Mouse (Mus musculus) erythroid progenitor cell, adult 5-6 weeks (primary cell): ENCODE results near the gene Gm12888. TPM values are rescaled to one million over a fixed set of nuclear protein-coding genes. Genes with fewer than 3 reads are reported as not detected.
"Not testable (repeated sequence)": the region's sequence is repeated elsewhere in the genome, so short reads cannot be mapped to it uniquely, and the experiment has no call there.

Source experiments
- ATAC-seq: replicated peaks from 2 replicates; pipeline ENCODE4 v1.8.0; 2016; ENCODE audit warnings: moderate number of reproducible peaks, mild to moderate bottlenecking, moderate TSS enrichment, inconsistent platforms; ENCODE audit not compliant: poor library complexity, low FRiP score, severe bottlenecking
- total RNA-seq, 2 experiments: library from RNA; stranded (forward) in 1 of 2; stranded (reverse) in 1 of 2; fragments of 150-400 nt in 1 of 2; fragments of 186-747, 209-891 nt in 1 of 2; gene quantifications; 2 replicates each; pipeline versions ENCODE4 v1.2.3 to v1.2.4; 2015 to 2017; ENCODE audit warnings: low replicate concordance in 2 of 2

The Gm12888 gene
- total RNA-seq (2015; ENCODE audit: low replicate concordance) (not detected in 2 replicates), total RNA-seq (2017; ENCODE audit: low replicate concordance) (not detected in 2 replicates)

DNA sequence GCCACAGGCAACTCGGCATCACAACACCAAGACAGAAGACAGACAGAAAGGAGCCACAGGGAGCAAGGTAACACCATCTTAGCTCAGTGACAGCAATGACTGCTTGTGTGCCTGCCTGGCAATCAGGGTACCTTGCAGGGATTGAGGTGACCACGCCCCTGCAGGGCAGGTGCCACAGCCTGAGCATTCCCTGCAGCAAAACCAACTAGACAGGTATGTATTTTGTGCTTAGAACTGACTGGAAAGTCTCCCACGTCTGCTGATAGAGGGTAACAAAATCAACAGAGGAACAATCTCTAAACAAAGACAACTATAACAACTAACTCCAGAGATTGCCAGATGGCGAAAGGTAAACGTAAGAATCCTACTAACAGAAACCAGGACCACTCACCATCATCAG is at the start of gene Gm12888:
TSS of gene Gm12888 (minus strand) at position 101 of the 400 bp plus-strand sequence.
- ATAC-seq = not testable (repeated sequence)

Other genes with a start within 250 kb of the Gm12888 start
- gene Zmpste24, start 226.7 kb downstream of the Gm12888 start, total RNA-seq (2015; ENCODE audit: low replicate concordance) = 31.9 and 32.4 TPM in 2 replicates
- 10.8 and 25.5 TPM in 2 replicates for gene Zmpste24, start 226.7 kb downstream of the Gm12888 start, total RNA-seq (2017; ENCODE audit: low replicate concordance)
- gene Tmco2, start 215.7 kb downstream of the Gm12888 start, total RNA-seq (2015; ENCODE audit: low replicate concordance) = not detected in 2 replicates
- not detected in 2 replicates for gene Tmco2, start 215.7 kb downstream of the Gm12888 start, total RNA-seq (2017; ENCODE audit: low replicate concordance)
- gene Rlf, start 109.8 kb downstream of the Gm12888 start, total RNA-seq (2015; ENCODE audit: low replicate concordance) = 17.7 and 31.9 TPM in 2 replicates
- 40.4 and 47.4 TPM in 2 replicates for gene Rlf, start 109.8 kb downstream of the Gm12888 start, total RNA-seq (2017; ENCODE audit: low replicate concordance)
- not detected in 2 replicates for gene Gm12886, start 98.2 kb upstream of the Gm12888 start, total RNA-seq (2015; ENCODE audit: low replicate concordance)
- not detected in 2 replicates for gene Gm12886, start 98.2 kb upstream of the Gm12888 start, total RNA-seq (2017; ENCODE audit: low replicate concordance)